Mouse (Mus musculus): ENCODE data around the gene Setd6.

GRCm38 (mm10) chr8:95668163-95668958 is 47.3 kb upstream of the Setd6 start:
- TF ChIP-seq CTCF (IDR thresholded peaks at IDR 0.05; ENCODE audit: insufficient read depth, low read length) (no peak), POLR2A (IDR thresholded peaks at IDR 0.05; ENCODE audit: borderline replicate concordance, extremely low read depth, low read depth, low read length) (no peak)
